Mouse (Mus musculus): ENCODE data around the gene Nagk. TPM values are rescaled to one million over a fixed set of nuclear protein-coding genes. Genes with fewer than 3 reads are reported as not detected.

The Nagk gene
- polyA plus RNA-seq, 1 experiment from 2014 or later = 61.5 TPM

DNA sequence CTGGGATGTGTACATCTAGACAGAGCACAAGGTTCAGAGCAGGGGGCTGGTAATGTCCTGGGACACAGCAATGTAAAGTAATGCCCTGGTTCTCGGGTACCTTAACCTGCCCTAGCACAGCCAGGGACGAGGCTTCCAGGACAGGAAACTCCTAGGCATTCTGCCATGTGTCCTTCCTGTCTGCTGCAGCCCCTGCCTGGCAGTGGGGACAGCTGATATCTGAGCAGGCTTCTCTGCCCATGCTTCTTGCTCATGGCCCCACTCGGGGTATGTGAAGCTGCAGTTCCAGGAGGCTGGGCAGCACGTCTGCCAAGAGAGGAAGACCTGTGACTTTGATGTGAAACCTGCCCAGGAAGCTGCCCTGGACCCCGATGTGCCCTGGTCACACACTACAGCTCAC, 26.3 kb upstream of the Nagk start:
- H3K27me3 ChIP-seq (ENCODE audit: control insufficient read depth, insufficient read depth, low read length) = no peaks in the 10 kb centered on the region
- no peak overlapping the region for H3K4me2 ChIP-seq (replicated peaks; ENCODE audit: low read depth, low read length)
- H3K36me3 ChIP-seq (ENCODE audit: control insufficient read depth, insufficient read depth, low read length) = peaks cover 13% of the 10 kb centered on the region
- no peaks in the 10 kb centered on the region for H3K4me1 ChIP-seq (ENCODE audit: control insufficient read depth, insufficient read depth, low read length)
- H3K27ac ChIP-seq (ENCODE audit: low read length) = no peak overlapping the region
- no peak overlapping the region for H3K9ac ChIP-seq (replicated peaks; ENCODE audit: low read depth, low read length)
- no peaks in the 10 kb centered on the region for H3K9me3 ChIP-seq (ENCODE audit: control insufficient read depth, low read depth, low read length)
- no peak for ATAC-seq (ENCODE audit: insufficient number of reproducible peaks, insufficient read depth, low FRiP score, low read depth)
- H3K4me3 ChIP-seq (ENCODE audit: low read depth, low read length) = no peak overlapping the region
- WGBS = 80% methylated on average over 5 of the region's 5 CpGs

GRCm38 (mm10) chr6:83774126-83774525, 20.7 kb upstream of the Nagk start:
- Histone ChIP-seq H3K4me2 (replicated peaks; ENCODE audit: low read depth, low read length) (peak overlapping the region; percentile 78), H3K4me1 (ENCODE audit: control insufficient read depth, insufficient read depth, low read length) (peaks cover 15% of the 10 kb centered on the region; the same call in 1 of the 2 replicates), H3K9ac (replicated peaks; ENCODE audit: low read depth, low read length) (peak overlapping the region; percentile 90; the same call in 1 of the 2 replicates), H3K36me3 (ENCODE audit: control insufficient read depth, insufficient read depth, low read length) (peaks cover 13% of the 10 kb centered on the region), H3K9me3 (ENCODE audit: control insufficient read depth, low read depth, low read length) (no peaks in the 10 kb centered on the region), H3K4me3 (ENCODE audit: low read depth, low read length) (peak overlapping the region; percentile 85), H3K27me3 (ENCODE audit: control insufficient read depth, insufficient read depth, low read length) (no peaks in the 10 kb centered on the region), H3K27ac (ENCODE audit: low read length) (no peak overlapping the region)
- 55% methylated on average over 9 of the region's 9 CpGs for whole genome bisulfite sequencing
- no peak for ATAC-seq (ENCODE audit: insufficient number of reproducible peaks, insufficient read depth, low FRiP score, low read depth)

DNA sequence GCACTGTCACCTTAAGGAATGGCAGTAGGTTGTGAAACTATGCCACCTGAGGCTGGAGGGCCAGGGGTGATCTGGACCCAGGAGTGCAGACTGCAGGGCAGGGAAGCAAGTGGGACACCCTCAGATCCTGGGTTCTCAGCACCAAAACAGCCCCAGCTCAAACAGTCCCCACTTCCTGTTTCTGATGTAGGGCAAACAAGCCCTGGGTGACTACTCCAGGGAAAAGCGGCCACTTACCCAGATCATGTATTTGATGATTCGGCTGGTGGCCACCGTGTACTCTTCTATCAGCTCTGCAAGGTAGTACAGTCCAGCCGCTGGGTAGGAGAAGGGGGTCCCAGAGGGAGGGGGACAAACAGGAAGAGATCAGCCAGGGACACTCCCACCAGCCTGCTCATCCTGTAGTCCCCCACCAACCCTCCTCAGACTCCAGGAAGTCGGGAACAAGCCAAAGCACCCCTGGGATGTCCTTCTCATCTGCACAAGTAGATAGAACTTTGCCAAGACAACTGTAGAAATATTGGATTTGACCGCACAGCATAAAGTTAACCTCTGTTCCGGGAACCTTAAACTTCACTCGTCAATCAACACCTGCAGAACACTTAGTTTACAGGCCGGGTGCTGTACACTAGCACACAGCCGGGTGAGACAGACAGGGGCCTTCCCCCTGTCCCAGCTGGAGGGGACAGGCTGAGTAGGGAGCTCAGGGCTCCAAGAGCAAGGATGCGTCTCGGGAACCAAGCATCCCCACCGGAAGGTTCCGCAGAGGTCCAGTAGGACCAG, 19.8 kb upstream of the Nagk start:
- 1% methylated on average over 14 of the region's 14 CpGs for WGBS
- peak; percentile 31 for ATAC-seq (ENCODE audit: insufficient number of reproducible peaks, insufficient read depth, low FRiP score, low read depth)
- Histone ChIP-seq H3K4me2 (replicated peaks; ENCODE audit: low read depth, low read length) (peak overlapping the region; percentile 78), H3K4me1 (ENCODE audit: control insufficient read depth, insufficient read depth, low read length) (peaks cover 15% of the 10 kb centered on the region; the same call in 1 of the 2 replicates), H3K36me3 (ENCODE audit: control insufficient read depth, insufficient read depth, low read length) (peaks cover 11% of the 10 kb centered on the region), H3K9ac (replicated peaks; ENCODE audit: low read depth, low read length) (peak overlapping the region; percentile 90), H3K27me3 (ENCODE audit: control insufficient read depth, insufficient read depth, low read length) (no peaks in the 10 kb centered on the region), H3K27ac (ENCODE audit: low read length) (peak overlapping the region; percentile 88), H3K4me3 (ENCODE audit: low read depth, low read length) (peak overlapping the region; percentile 85), H3K9me3 (ENCODE audit: control insufficient read depth, low read depth, low read length) (no peaks in the 10 kb centered on the region)

DNA sequence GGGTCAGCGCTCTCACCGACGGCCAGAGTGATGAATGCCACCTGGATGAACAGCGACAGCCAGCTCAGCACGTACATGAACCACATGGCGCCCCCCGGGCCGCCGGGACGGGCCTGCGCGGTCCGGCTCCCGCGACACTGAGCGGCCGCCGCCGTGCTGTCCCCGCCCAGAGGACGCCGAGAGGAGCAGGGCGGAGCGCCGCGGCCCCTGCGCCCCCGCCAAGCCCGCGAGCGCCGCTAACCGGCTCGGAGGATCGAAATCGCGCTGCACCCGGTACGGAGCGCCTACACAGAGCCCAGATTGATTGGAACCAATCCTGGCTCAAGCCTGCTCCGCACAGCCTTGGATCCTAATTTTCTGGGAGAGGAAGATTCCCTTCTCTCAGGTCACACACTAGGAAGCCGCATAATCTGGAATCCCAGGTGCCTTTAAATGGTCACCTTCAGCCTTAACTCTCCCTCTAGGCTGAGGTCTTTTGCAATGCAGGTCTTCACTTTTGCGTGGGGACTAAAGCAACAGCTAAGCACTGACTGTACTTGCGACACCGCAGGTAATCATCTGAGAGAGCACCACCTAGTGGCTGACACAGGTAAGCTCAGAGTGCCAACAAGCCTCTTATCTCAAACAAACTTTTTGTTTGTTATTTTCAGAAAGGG, 19.0 kb upstream of the Nagk start, which contains the start of gene Tex261:
Gene Tex261 (minus strand): TSS at position 176 of the 656 bp plus-strand sequence.
- under 1% methylated on average over 45 of the region's 45 CpGs for WGBS
- H3K9ac ChIP-seq (replicated peaks; ENCODE audit: low read depth, low read length) = peak within 1 kb of the TSS; percentile 90
- H3K4me1 ChIP-seq (ENCODE audit: control insufficient read depth, insufficient read depth, low read length) = peaks cover 15% of the 10 kb centered on the region; the same call in 1 of the 2 replicates
- H3K27ac ChIP-seq (ENCODE audit: low read length) = peak within 1 kb of the TSS; percentile 88
- no peaks in the 10 kb centered on the region for H3K9me3 ChIP-seq (ENCODE audit: control insufficient read depth, low read depth, low read length)
- peak; percentile 92 for ATAC-seq (ENCODE audit: insufficient number of reproducible peaks, insufficient read depth, low FRiP score, low read depth)
- H3K36me3 ChIP-seq (ENCODE audit: control insufficient read depth, insufficient read depth, low read length) = peaks cover 9% of the 10 kb centered on the region; the same call in 1 of the 2 replicates
- peak within 1 kb of the TSS; percentile 78 for H3K4me2 ChIP-seq (replicated peaks; ENCODE audit: low read depth, low read length)
- no peaks in the 10 kb centered on the region for H3K27me3 ChIP-seq (ENCODE audit: control insufficient read depth, insufficient read depth, low read length)
- H3K4me3 ChIP-seq (ENCODE audit: low read depth, low read length) = peak within 1 kb of the TSS; percentile 85

DNA sequence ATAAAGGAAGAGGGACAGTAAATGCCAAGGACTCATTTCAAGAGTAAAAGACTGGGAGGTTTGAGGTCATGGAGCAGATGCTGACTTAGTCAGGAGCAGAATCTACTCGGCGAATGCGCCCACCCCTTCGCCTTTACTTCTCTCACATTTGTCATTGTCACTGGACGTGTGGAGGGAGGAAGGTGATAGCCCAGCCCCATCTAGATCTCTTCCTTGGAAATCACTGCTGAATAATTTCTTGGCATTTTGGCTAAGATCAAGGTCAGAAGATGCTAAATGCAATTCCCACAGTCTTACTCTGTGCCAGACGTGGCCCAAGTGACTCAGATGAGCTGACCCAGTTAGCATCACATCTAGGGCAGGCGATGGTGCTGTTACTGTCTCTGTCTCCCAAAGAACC, 16.5 kb upstream of the Nagk start:
- Histone ChIP-seq H3K36me3 (ENCODE audit: control insufficient read depth, insufficient read depth, low read length) (no peaks in the 10 kb centered on the region), H3K9ac (replicated peaks; ENCODE audit: low read depth, low read length) (no peak overlapping the region), H3K4me3 (ENCODE audit: low read depth, low read length) (no peak overlapping the region), H3K4me1 (ENCODE audit: control insufficient read depth, insufficient read depth, low read length) (peaks cover 15% of the 10 kb centered on the region; the same call in 1 of the 2 replicates), H3K27me3 (ENCODE audit: control insufficient read depth, insufficient read depth, low read length) (no peaks in the 10 kb centered on the region), H3K27ac (ENCODE audit: low read length) (no peak overlapping the region), H3K9me3 (ENCODE audit: control insufficient read depth, low read depth, low read length) (no peaks in the 10 kb centered on the region), H3K4me2 (replicated peaks; ENCODE audit: low read depth, low read length) (no peak overlapping the region)
- ATAC-seq (ENCODE audit: insufficient number of reproducible peaks, insufficient read depth, low FRiP score, low read depth) = no peak
- WGBS = 68% methylated on average over 7 of the region's 7 CpGs

GRCm38 (mm10) chr6:83779026-83779425, 15.8 kb upstream of the Nagk start:
- WGBS = 11% methylated on average over 5 of the region's 5 CpGs

DNA sequence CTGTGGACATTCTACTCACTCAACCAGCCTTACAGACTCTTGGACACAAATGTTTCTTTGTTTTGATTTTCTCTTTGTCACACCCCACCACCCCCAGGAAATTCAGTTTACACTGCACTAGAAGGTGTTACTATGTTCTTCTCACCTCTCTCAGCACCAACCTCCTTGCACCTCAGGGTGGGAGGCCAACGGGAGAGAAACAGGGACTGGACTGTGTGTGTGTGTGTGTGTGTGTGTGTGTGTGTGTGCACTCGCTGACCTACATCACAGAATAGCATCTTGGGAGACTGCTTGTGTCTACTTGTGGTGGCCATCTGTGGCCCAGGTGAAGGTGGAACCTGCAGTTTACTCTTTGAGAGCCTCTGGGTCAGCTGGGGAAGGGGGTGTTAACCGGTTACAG, 8.4 kb upstream of the Nagk start:
- ATAC-seq (ENCODE audit: insufficient number of reproducible peaks, insufficient read depth, low FRiP score, low read depth) = no peak
- Histone ChIP-seq H3K9ac (replicated peaks; ENCODE audit: low read depth, low read length) (no peak overlapping the region), H3K27me3 (ENCODE audit: control insufficient read depth, insufficient read depth, low read length) (no peaks in the 10 kb centered on the region), H3K27ac (ENCODE audit: low read length) (no peak overlapping the region), H3K9me3 (ENCODE audit: control insufficient read depth, low read depth, low read length) (no peaks in the 10 kb centered on the region), H3K4me2 (replicated peaks; ENCODE audit: low read depth, low read length) (no peak overlapping the region), H3K36me3 (ENCODE audit: control insufficient read depth, insufficient read depth, low read length) (no peaks in the 10 kb centered on the region), H3K4me3 (ENCODE audit: low read depth, low read length) (no peak overlapping the region), H3K4me1 (ENCODE audit: control insufficient read depth, insufficient read depth, low read length) (no peaks in the 10 kb centered on the region)
- WGBS = 74% methylated on average over 3 of the region's 3 CpGs

More at GRCm38 (mm10) chr6:83779026-83779425, 15.8 kb upstream of the Nagk start:
- Histone ChIP-seq H3K36me3 (ENCODE audit: control insufficient read depth, insufficient read depth, low read length) (no peaks in the 10 kb centered on the region), H3K4me2 (replicated peaks; ENCODE audit: low read depth, low read length) (no peak overlapping the region), H3K27ac (ENCODE audit: low read length) (no peak overlapping the region), H3K9ac (replicated peaks; ENCODE audit: low read depth, low read length) (no peak overlapping the region), H3K4me1 (ENCODE audit: control insufficient read depth, insufficient read depth, low read length) (peaks cover 13% of the 10 kb centered on the region; the same call in 1 of the 2 replicates), H3K9me3 (ENCODE audit: control insufficient read depth, low read depth, low read length) (no peaks in the 10 kb centered on the region), H3K4me3 (ENCODE audit: low read depth, low read length) (no peak overlapping the region), H3K27me3 (ENCODE audit: control insufficient read depth, insufficient read depth, low read length) (no peaks in the 10 kb centered on the region)
- no peak for ATAC-seq (ENCODE audit: insufficient number of reproducible peaks, insufficient read depth, low FRiP score, low read depth)

DNA sequence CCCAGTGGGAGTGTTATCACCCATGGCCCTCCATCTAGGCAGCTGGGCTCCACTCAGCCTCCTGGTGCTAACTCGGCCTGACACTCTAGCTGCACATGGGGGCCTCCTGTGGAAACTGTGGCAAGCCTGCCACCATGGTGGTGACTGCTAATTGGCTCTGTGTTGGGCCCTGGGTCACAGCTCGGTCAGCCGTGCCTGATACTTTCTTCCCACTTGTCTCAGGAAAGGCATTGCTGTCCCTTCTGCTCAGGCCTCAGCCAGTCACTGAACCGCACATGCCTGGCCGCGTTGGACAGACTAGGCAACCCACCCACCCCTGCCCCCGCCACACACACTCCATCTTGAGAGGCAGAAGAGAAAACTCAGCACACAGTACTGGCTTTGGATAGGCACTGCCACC, 6.2 kb upstream of the Nagk start:
- H3K9me3 ChIP-seq (ENCODE audit: control insufficient read depth, low read depth, low read length) = no peaks in the 10 kb centered on the region
- no peaks in the 10 kb centered on the region for H3K27me3 ChIP-seq (ENCODE audit: control insufficient read depth, insufficient read depth, low read length)
- no peaks in the 10 kb centered on the region for H3K4me1 ChIP-seq (ENCODE audit: control insufficient read depth, insufficient read depth, low read length)
- H3K9ac ChIP-seq (replicated peaks; ENCODE audit: low read depth, low read length) = no peak overlapping the region
- ATAC-seq (ENCODE audit: insufficient number of reproducible peaks, insufficient read depth, low FRiP score, low read depth) = no peak
- H3K27ac ChIP-seq (ENCODE audit: low read length) = no peak overlapping the region
- H3K4me2 ChIP-seq (replicated peaks; ENCODE audit: low read depth, low read length) = no peak overlapping the region
- H3K4me3 ChIP-seq (ENCODE audit: low read depth, low read length) = no peak overlapping the region
- 81% methylated on average over 7 of the region's 7 CpGs for WGBS
- no peaks in the 10 kb centered on the region for H3K36me3 ChIP-seq (ENCODE audit: control insufficient read depth, insufficient read depth, low read length)

Data from stomach, embryonic 14.5 days (tissue).